Mouse (Mus musculus) cerebral cortex, adult 2 months (tissue): ENCODE results near the gene Cmc2.

Experiments
- WGBS: fragments of 180-500 bp; shearing (Covaris S2); methylation state at CpG from one replicate; pipeline ENCODE4 v1.1.7; 2018; 5-methylcytosine and 5-hydroxymethylcytosine counted together

The Cmc2 gene

DNA sequence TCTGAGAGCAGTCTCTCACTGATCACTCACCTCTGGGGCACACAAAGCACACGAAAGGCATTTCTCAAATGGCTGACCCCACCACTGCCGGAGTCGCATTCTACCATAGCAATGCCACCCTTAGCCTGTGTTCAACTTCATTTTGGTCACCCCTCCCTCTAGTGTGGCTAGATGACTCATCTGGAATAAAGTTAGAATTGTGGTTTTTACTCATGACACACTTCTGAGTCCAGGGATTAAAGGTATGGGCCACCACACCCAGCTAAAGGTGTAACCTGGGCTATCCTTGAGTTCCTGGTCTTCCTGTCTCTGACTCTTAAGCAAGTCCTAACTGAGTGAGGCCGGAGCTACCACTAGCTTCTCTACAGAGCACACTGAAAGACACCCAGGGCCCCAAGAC is 15.4 kb downstream of the Cmc2 start:
- WGBS, result 95% methylated on average over 4 of the region's 4 CpGs

- WGBS, result 79% methylated on average over 4 of the region's 4 CpGs
Measured at GRCm38 (mm10) chr8:116905252-116905651, 16.0 kb downstream of the Cmc2 start.

- 91% methylated on average over 4 of the region's 4 CpGs for WGBS
Measured at GRCm38 (mm10) chr8:116904736-116905135, 16.5 kb downstream of the Cmc2 start.

- whole genome bisulfite sequencing, result 83% methylated on average over 6 of the region's 6 CpGs
Measured at GRCm38 (mm10) chr8:116895521-116895920, 25.7 kb downstream of the Cmc2 start.

- 88% methylated on average over 11 of the region's 11 CpGs for WGBS
Measured at GRCm38 (mm10) chr8:116893938-116894337, 27.3 kb downstream of the Cmc2 start.

GRCm38 (mm10) chr8:116892636-116893035 is 28.6 kb downstream of the Cmc2 start:
- WGBS, result 72% methylated on average over 9 of the region's 9 CpGs

- whole genome bisulfite sequencing, result 91% methylated on average over 3 of the region's 3 CpGs
Measured at GRCm38 (mm10) chr8:116892130-116892529, 29.1 kb downstream of the Cmc2 start.

- 83% methylated on average over 5 of the region's 5 CpGs for WGBS
Measured at GRCm38 (mm10) chr8:116891446-116891845, 29.8 kb downstream of the Cmc2 start.

- 79% methylated on average over 4 of the region's 4 CpGs for WGBS
Measured at GRCm38 (mm10) chr8:116887813-116888212, 33.4 kb downstream of the Cmc2 start.

- WGBS, result 88% methylated on average over 8 of the region's 8 CpGs
Measured at GRCm38 (mm10) chr8:116881396-116881795, 39.9 kb downstream of the Cmc2 start.

- WGBS, result 78% methylated on average over 17 of the region's 17 CpGs
Measured at GRCm38 (mm10) chr8:116875798-116876450, 45.3 kb downstream of the Cmc2 start.

GRCm38 (mm10) chr8:116873986-116874385 is 47.3 kb downstream of the Cmc2 start:
- 70% methylated on average over 8 of the region's 8 CpGs for WGBS

GRCm38 (mm10) chr8:116873586-116873985 is 47.7 kb downstream of the Cmc2 start:
- WGBS, result 83% methylated on average over 11 of the region's 11 CpGs

GRCm38 (mm10) chr8:116872761-116873342 is 48.4 kb downstream of the Cmc2 start:
- WGBS, result 49% methylated on average over 2 of the region's 2 CpGs

GRCm38 (mm10) chr8:116868699-116869098 is 52.6 kb downstream of the Cmc2 start:
- WGBS, result 14% methylated on average over 4 of the region's 4 CpGs

- WGBS, result 82% methylated on average over 9 of the region's 9 CpGs
Measured at GRCm38 (mm10) chr8:116867321-116867720, 53.9 kb downstream of the Cmc2 start.

DNA sequence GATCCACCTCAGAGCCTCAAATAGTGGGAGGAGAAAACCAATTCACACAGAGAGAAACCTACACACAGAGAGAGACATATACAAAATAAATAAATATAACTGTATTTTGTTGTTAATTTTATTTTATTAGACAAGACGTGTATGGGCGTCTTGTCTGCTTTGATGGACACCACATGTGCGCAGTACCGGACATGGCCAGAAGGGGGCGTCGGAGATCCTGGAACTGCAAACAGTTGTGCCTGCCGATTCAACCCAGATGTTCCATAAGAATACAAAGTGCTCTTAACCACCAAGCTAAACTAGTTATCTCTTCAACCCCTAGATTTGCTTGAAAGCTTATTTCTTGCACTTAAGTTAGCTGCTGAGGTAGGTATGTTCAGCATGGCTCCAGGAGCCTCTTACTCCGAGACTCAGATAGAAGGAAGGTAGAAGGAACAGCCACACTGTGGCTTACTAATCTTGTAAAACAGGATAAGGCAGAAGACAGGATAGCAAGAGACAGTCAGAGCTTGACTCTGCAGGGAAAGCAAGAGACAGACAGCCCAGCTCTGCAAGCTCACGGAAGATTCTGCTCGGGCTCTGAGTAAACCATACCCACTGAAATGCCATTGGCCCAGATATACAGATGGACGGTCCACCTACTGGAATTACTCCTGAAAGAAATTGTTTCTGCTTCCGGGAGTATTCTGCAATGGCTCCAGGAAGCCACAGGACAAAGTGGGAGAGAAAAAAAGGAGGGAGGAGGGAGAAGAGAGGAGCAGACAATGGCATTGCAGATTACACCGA is 54.9 kb downstream of the Cmc2 start:
- WGBS, result 52% methylated on average over 13 of the region's 13 CpGs

DNA sequence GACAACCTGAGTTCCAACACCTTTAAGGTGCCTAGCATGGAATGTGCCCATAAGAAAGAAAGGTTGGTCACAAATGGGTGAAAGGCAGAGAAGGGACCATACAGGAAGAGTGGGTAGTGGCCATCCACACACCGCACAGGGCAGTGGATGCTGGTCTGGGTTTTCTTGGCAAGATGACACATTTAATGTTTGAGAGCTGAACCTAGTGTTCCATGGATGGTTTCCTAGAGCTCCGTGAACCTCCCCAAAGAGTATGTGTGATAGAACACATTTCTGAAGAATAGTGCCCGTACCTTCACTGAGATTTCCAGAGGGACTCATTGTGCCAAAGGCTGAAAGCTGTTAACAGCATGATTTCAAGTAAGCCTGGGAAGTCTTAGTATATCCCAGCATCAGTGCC is 56.7 kb downstream of the Cmc2 start:
- 90% methylated on average over 3 of the region's 3 CpGs for WGBS

DNA sequence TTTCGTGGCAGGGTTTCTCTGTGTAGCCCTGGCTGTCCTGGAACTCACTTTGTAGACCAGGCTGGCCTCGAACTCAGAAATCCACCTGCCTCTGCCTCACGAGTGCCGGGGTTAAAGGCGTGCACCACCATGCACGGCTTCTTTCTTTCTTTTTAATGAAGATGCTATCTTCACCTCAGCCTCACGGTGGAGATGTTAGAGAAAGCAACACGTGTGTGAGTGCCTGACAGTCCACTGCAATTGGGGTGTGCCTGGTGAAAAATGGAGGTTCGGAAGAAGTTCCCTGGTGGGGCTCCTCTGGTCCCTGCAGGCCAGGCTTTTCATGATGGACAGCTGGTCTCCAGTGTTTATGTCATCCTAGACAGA is 57.2 kb downstream of the Cmc2 start:
- WGBS, result 67% methylated on average over 9 of the region's 9 CpGs

- WGBS, result 3% methylated on average over 30 of the region's 30 CpGs
Measured at GRCm38 (mm10) chr8:116863357-116864021, 57.8 kb downstream of the Cmc2 start.

- 87% methylated on average over 4 of the region's 4 CpGs for WGBS
Measured at GRCm38 (mm10) chr8:116862191-116862590, 59.1 kb downstream of the Cmc2 start.

- 90% methylated on average over 11 of the region's 11 CpGs for WGBS
Measured at GRCm38 (mm10) chr8:116852042-116852441, 69.2 kb downstream of the Cmc2 start.
